Mouse (Mus musculus) midbrain, embryonic 14.5 days (tissue): ENCODE measurements around the gene Sytl1. TPM values are rescaled to one million over a fixed set of nuclear protein-coding genes. Genes with fewer than 3 reads are reported as not detected.

ENCODE experiments used
- ATAC-seq: fragments of 200-750 bp; cut with Nextera tagmentation; 2 replicates; pipeline ENCODE4 v1.8.0; 2017; ENCODE audit warnings: moderate number of reproducible peaks, moderate library complexity; ENCODE audit not compliant: low FRiP score, low TSS enrichment
- DNase-seq: peaks from one replicate; pipeline ENCODE4 v3.0.0-alpha.2; 2015
- H3K27ac ChIP-seq: fragments of 300-500 bp; sonication (generic); replicated peaks from 2 replicates; pipeline ENCODE4 v1.5.1; 2014; ENCODE audit warnings: mild to moderate bottlenecking, low read depth, low read length, moderate library complexity
- H3K27me3 ChIP-seq: fragments of 300-500 bp; sonication (generic); 2 replicates; pipeline ENCODE4 v1.6.1; 2014; ENCODE audit warnings: low read length, control low read depth, mixed read lengths; ENCODE audit not compliant: control insufficient read depth, insufficient read depth
- H3K36me3 ChIP-seq: fragments of 300-500 bp; sonication (generic); 2 replicates; pipeline ENCODE4 v1.6.1; 2014; ENCODE audit warnings: low read length, control low read depth; ENCODE audit not compliant: control insufficient read depth, insufficient read depth
- H3K4me1 ChIP-seq: fragments of 300-500 bp; sonication (generic); 2 replicates; pipeline ENCODE4 v1.6.1; 2014; ENCODE audit warnings: mild to moderate bottlenecking, antibody characterized with exemption, low read length, control low read depth; ENCODE audit not compliant: control insufficient read depth, insufficient read depth
- H3K4me2 ChIP-seq: fragments of 300-500 bp; sonication (generic); 2 replicates; pipeline ENCODE4 v1.6.1; 2014; ENCODE audit warnings: mild to moderate bottlenecking, low read length, moderate library complexity
- H3K4me3 ChIP-seq: fragments of 300-500 bp; sonication (generic); replicated peaks from 2 replicates; pipeline ENCODE4 v1.5.1; 2014; ENCODE audit warnings: low read depth, low read length
- H3K9ac ChIP-seq: fragments of 300-500 bp; sonication (generic); replicated peaks from 2 replicates; pipeline ENCODE4 v1.6.1; 2014; ENCODE audit warnings: mild to moderate bottlenecking, low read length, moderate library complexity
- H3K9me3 ChIP-seq: fragments of 300-500 bp; sonication (generic); 2 replicates; pipeline ENCODE4 v1.6.1; 2016; ENCODE audit warnings: low read length, control low read depth, mixed read lengths; ENCODE audit not compliant: control insufficient read depth
- WGBS: fragments of 180-500 bp; shearing (Covaris S2); extraction: QIAGEN DNeasy Blood & Tissue Kit; methylation state at CpG from one replicate; pipeline ENCODE4 v1.1.7; 2014; 5-methylcytosine and 5-hydroxymethylcytosine counted together
- polyA plus RNA-seq: library from polyadenylated mRNA; unstranded; fragments of >200 nt; fragmentation: Nextera tagmentation; extraction: Ambion mirVana; gene quantifications from 2 replicates; pipeline ENCODE4 v1.2.1, GENCODE M21; 2014

The Sytl1 gene
- polyA plus RNA-seq, 1 experiment from 2014 or later, result 0.25 TPM

DNA sequence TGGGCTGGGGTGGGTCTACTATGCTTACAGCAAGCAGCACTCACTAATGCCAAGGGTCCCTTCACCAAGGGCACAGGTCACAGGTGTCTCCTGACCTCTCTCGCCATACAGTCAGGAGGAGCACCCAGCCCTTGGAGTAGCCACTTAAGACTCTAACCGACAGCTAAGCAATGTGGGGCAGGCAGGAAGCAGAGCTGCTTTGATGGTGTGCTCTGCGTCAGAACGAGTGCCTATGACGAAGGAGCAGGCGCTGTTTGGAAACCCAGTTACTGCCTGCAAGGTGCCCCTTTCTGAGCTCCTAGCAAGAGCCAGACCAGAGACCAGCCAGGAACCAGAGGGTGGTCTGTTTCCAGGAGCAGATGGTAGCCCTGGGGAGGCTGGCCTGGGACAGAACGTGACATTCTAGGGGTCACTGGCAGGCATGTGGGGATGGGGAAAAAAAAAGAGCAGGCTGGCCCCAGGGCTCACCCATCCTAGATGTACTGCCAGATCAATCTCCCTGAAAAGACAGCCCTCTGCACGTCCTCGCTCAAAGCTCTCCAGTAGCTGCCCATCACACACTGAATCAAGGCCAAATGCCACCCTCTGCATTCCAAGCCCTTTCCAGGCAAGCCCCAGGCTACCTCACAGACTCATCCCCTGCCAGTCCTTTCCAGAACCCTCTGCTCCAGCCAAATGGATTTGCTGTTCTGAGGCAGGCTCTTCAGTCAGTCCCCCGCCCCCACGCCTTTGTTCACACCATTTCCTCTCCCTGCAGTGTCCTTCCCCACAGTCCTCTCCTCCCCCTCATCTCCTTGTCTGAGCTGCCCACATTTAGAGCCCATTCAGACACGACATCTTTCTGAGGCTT is 35.8 kb upstream of the Sytl1 start:
- no peak for ATAC-seq
- DNase-seq, result peak; percentile 53
- no peak overlapping the region; the same call in 1 of the 2 replicates for H3K9ac ChIP-seq

DNA sequence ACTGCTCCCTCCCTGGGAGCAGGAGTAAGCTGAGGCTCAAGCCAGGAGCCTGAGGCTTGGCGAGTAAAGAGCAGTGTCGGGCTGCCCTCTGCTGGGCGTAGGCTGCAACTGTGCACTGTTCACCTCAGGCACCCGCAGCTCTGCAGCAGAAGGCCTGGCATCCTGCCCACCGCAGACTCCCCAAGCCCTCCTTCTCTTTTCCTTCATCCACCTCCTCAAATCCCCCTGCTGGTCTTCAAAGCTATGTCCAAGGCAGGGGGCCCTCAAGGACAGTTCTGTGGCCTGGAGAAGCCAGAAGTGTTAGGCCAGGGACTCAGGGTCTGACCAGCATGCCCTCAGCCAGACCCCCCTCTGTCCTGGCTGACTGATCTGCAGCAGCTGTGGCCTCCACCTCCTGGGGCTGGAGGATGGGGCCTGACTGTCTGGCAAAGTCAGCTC is 34.9 kb upstream of the Sytl1 start:
- 3% methylated on average over 5 of the region's 5 CpGs for WGBS
- ATAC-seq (peak; percentile 82), DNase-seq (peak; percentile 94)
- Histone ChIP-seq H3K4me1 (peaks cover 15% of the 10 kb centered on the region), H3K27me3 (no peaks in the 10 kb centered on the region), H3K9ac (0 out of 2 replicates have a peak overlapping the region, but pooled peaks have one; percentile 14), H3K4me2 (no peak overlapping the region), H3K27ac (peak overlapping the region; percentile 14; the same call in 1 of the 2 replicates), H3K4me3 (no peak overlapping the region), H3K36me3 (peaks cover 62% of the 10 kb centered on the region), H3K9me3 (no peaks in the 10 kb centered on the region)

More for the DNA sequence above, 35.8 kb upstream of the Sytl1 start:
- WGBS, result 36% methylated on average over 12 of the region's 12 CpGs
- Histone ChIP-seq H3K36me3 (peaks cover 71% of the 10 kb centered on the region), H3K4me3 (no peak overlapping the region), H3K4me1 (peaks cover 7% of the 10 kb centered on the region; the same call in 1 of the 2 replicates), H3K9me3 (no peaks in the 10 kb centered on the region), H3K27me3 (no peaks in the 10 kb centered on the region), H3K27ac (peak overlapping the region; percentile 14), H3K4me2 (no peak overlapping the region)

DNA sequence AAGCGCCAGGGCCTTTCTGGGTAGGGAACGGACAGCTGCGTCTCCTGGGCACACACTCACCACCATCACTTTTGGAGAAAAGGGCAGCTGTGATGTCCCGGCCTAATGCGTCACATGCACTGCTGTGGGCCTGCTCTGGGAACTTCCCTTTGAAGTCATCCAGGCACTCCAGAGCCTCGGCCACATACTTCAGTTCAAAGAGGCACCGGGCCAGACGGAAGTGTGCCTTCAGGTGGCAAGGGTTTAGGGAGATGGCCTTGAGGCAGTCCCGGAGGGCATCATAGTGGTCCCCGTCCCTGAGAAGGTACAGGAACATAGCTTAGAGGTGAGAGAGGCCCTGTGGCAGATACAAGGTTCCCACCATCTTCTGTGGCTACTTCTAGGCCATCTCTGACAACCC is 34.4 kb upstream of the Sytl1 start:
- H3K4me3 ChIP-seq, result no peak overlapping the region
- H3K27ac ChIP-seq, result no peak overlapping the region
- WGBS, result 75% methylated on average over 10 of the region's 10 CpGs
- H3K4me2 ChIP-seq, result no peak overlapping the region
- H3K27me3 ChIP-seq, result no peaks in the 10 kb centered on the region
- H3K4me1 ChIP-seq, result peaks cover 15% of the 10 kb centered on the region
- peaks cover 60% of the 10 kb centered on the region for H3K36me3 ChIP-seq
- DNase-seq (no peak), ATAC-seq (no peak)
- H3K9me3 ChIP-seq, result no peaks in the 10 kb centered on the region
- H3K9ac ChIP-seq, result no peak overlapping the region

DNA sequence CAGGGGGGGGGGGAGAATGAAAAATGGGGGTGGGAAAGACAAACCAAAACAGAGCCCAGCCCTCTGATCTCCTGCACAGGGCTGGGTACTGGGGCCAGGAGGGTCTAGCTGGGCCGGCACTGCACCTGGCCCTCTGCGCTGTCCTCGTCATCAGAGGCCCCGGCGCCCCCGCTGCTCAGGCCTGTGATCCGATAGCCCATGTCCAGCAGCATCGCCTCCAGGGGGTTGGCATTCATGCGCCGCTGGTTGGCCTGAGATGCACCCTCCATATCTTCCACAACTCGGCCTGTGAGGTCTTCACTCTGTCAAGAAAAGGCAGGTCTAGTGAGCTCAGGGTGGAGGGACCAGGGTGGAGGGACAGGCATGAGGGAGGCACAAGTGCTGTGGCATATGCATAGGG is 31.2 kb upstream of the Sytl1 start:
- no peaks in the 10 kb centered on the region for H3K9me3 ChIP-seq
- H3K9ac ChIP-seq, result peak overlapping the region; percentile 29; the same call in 1 of the 2 replicates
- 32% methylated on average over 11 of the region's 11 CpGs for WGBS
- H3K4me1 ChIP-seq, result peaks cover 15% of the 10 kb centered on the region
- no peaks in the 10 kb centered on the region for H3K27me3 ChIP-seq
- no peak overlapping the region for H3K4me3 ChIP-seq
- no peak overlapping the region for H3K4me2 ChIP-seq
- H3K36me3 ChIP-seq, result peaks cover 34% of the 10 kb centered on the region
- DNase-seq, result no peak
- ATAC-seq, result no peak
- H3K27ac ChIP-seq, result no peak overlapping the region

DNA sequence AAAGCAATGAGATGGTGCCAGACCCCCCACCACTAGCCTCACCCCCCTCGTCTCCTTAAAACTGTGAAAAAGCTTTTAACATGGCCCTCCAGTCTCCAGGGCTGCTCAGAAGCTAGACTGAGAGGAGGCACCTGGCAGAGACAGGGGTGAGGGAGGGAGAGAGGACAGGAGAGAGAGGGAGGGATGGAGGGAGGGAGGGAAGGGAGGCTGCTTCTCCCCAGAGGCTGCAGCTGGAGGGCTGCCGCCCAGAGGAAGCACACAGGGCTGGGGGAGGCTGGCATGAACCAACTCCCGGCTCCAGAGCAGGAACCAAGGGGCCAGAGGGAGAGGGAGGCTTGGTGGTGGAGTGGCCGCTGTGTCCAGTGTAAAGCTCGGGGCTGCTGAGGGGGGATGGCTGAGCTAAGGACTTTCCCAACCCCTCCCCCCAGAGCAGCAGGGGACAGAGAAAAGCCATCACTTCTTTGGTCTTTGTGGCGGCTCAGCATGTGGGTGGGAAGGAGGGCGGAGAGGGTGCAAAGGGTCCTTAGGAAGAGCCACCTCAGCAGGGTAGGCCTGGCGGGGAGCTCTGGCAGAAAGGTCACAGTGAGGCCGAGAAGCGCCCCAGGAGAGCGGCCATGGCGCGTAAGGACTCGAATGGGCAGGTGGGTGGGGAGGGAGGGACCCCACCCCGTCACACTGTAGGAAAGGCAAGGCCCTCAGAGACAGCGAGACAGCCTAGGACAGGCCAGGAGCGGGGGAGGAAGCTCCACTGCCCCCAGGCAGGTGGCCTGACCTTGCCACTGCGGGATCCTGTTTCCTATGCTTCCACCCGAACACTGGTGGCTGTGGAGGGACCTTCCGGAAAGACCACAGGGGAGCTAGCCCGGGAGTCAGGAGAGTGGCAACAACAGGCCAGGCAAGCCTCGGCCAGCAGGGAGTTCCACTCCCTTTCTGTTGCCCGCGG is 30.3 kb upstream of the Sytl1 start:
- Histone ChIP-seq H3K4me3 (no peak overlapping the region), H3K9me3 (no peaks in the 10 kb centered on the region), H3K4me1 (peaks cover 12% of the 10 kb centered on the region), H3K36me3 (peaks cover 28% of the 10 kb centered on the region), H3K4me2 (no peak overlapping the region), H3K9ac (peak overlapping the region; percentile 23; the same call in 1 of the 2 replicates), H3K27ac (0 out of 2 replicates have a peak overlapping the region, but pooled peaks have one; percentile 41), H3K27me3 (no peaks in the 10 kb centered on the region)
- ATAC-seq (peak; percentile 18; the same call in 1 of the 2 replicates), DNase-seq (peak; percentile 51)
- 13% methylated on average over 24 of the region's 24 CpGs for WGBS

DNA sequence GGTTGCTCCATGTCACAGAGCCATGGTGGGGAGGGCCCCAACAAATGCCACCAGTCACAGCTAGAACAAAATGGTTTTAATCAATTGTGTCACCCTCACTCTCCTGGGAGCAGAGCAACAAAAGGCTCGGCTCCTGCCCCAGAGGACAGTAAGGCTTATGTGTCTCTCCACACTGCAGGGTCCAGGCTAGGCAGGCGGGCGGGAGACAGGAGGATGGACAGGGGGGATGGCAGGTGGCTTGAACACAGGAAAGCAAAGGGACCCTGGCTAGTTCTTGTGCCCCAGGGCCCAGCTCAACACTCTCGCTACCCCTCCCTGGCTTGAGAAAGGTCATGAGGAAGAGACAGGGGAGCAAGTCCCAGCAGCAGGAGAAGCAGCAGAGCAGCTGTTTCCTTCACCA is 29.5 kb upstream of the Sytl1 start:
- H3K36me3 ChIP-seq, result peaks cover 28% of the 10 kb centered on the region
- H3K27me3 ChIP-seq, result no peaks in the 10 kb centered on the region
- no peak overlapping the region for H3K4me3 ChIP-seq
- DNase-seq, result no peak
- no peak; the same call in 1 of the 2 replicates for ATAC-seq
- no peaks in the 10 kb centered on the region for H3K9me3 ChIP-seq
- no peak overlapping the region for H3K9ac ChIP-seq
- 31% methylated on average over 4 of the region's 4 CpGs for WGBS
- 0 out of 2 replicates have a peak overlapping the region, but pooled peaks have one; percentile 26 for H3K27ac ChIP-seq
- peaks cover 9% of the 10 kb centered on the region for H3K4me1 ChIP-seq
- H3K4me2 ChIP-seq, result no peak overlapping the region

DNA sequence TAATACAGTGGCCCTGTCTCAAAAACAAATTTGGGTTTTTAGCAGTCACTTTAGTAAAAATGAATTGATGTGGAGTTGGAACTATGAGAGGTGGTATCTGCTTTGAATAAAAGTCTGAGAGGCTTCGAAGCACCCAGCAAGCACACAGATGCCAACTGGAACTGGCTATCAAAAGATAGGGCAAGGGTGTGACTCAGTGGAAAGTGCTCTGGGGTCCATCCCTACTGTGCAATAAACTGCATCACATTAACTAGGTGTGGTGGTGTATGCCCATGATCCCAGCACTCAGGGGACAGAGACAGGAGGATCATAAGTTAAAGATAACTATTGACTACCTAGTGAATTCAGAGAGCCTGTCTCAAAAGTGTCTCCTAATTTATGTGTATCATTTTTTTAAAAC is 28.3 kb upstream of the Sytl1 start:
- Histone ChIP-seq H3K36me3 (peaks cover 20% of the 10 kb centered on the region), H3K27me3 (no peaks in the 10 kb centered on the region), H3K9me3 (no peaks in the 10 kb centered on the region), H3K4me2 (no peak overlapping the region), H3K27ac (no peak overlapping the region), H3K4me3 (no peak overlapping the region), H3K4me1 (peaks cover 8% of the 10 kb centered on the region), H3K9ac (no peak overlapping the region)
- DNase-seq, result no peak
- ATAC-seq, result no peak
- whole genome bisulfite sequencing, result 96% methylated on average over 1 of the region's 1 CpGs

DNA sequence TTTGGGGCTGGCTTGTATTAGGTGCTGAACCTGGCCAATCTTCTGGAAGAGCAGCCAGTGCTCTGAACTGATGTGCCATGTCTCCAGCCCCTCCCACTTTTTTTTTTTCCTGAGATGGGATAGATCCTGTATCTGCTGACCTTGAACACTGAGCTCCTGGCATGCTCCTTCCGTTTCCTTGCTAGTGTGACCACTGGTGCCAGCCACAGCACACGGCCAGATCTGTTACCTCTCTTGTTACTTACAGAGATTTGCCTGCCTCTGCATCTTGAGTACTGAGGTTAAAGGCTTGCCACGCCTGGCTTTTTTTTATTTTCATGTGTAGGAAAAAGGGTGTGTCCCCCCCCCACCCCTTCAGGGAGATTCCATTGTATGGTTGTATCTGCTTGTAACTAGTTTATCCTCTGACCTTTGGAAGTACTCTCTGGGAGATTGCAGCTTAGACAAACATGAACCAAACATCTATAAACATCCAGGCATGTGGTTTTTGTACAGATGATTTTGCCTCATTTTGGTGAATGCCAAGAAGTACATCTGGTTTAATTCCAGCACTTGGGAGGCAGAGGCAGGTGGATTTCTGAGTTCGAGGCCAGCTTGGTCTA is 23.7 kb upstream of the Sytl1 start:
- ATAC-seq (no peak), DNase-seq (no peak)
- H3K9ac ChIP-seq, result no peak overlapping the region
- no peaks in the 10 kb centered on the region for H3K36me3 ChIP-seq
- WGBS, result 89% methylated on average over 4 of the region's 4 CpGs
- no peak overlapping the region for H3K4me2 ChIP-seq
- H3K4me3 ChIP-seq, result no peak overlapping the region
- H3K4me1 ChIP-seq, result peaks cover 13% of the 10 kb centered on the region; the same call in 1 of the 2 replicates
- H3K27ac ChIP-seq, result no peak overlapping the region
- H3K27me3 ChIP-seq, result no peaks in the 10 kb centered on the region
- H3K9me3 ChIP-seq, result no peaks in the 10 kb centered on the region
